Mouse (Mus musculus) embryonic facial prominence, embryonic 11.5 days (tissue): ENCODE data around the gene Zmiz2. TPM values are rescaled to one million over a fixed set of nuclear protein-coding genes. Genes with fewer than 3 reads are reported as not detected.
"Not testable (repeated sequence)": the region's sequence is repeated elsewhere in the genome, so short reads cannot be mapped to it uniquely, and the experiment has no call there.

Experiments
- ATAC-seq: fragments of 200-750 bp; cut with Nextera tagmentation; replicated peaks from 2 replicates; pipeline ENCODE4 v1.8.0; 2017; ENCODE audit warnings: low read depth; ENCODE audit not compliant: insufficient number of reproducible peaks, low FRiP score, low TSS enrichment
- DNase-seq: peaks from one replicate; pipeline ENCODE4 v3.0.0-alpha.2; 2015; ENCODE audit warnings: low spot score
- H3K27ac ChIP-seq: fragments of 300-500 bp; sonication (generic); replicated peaks from 2 replicates; pipeline ENCODE4 v1.5.1; 2014; ENCODE audit warnings: mild to moderate bottlenecking, low read depth, low read length, control low read depth
- H3K27me3 ChIP-seq: fragments of 300-500 bp; sonication (generic); 2 replicates; pipeline ENCODE4 v1.6.1; 2014; ENCODE audit warnings: mild to moderate bottlenecking, low read length, moderate library complexity, mixed read lengths; ENCODE audit not compliant: control insufficient read depth, insufficient read depth
- H3K36me3 ChIP-seq: fragments of 300-500 bp; sonication (generic); replicated peaks from 2 replicates; pipeline ENCODE4 v1.6.1; 2014; ENCODE audit warnings: low read depth, mild to moderate bottlenecking, low read length, moderate library complexity, mixed read lengths; ENCODE audit not compliant: control insufficient read depth, insufficient read depth
- H3K4me1 ChIP-seq: fragments of 300-500 bp; sonication (generic); 2 replicates; pipeline ENCODE4 v1.6.1; 2014; ENCODE audit warnings: low read length, mixed read lengths; ENCODE audit not compliant: control insufficient read depth, insufficient read depth
- H3K4me2 ChIP-seq: fragments of 300-500 bp; sonication (generic); 2 replicates; pipeline ENCODE4 v1.6.1; 2014; ENCODE audit warnings: low read depth, mild to moderate bottlenecking, control low read depth, low read length, moderate library complexity
- H3K4me3 ChIP-seq: fragments of 300-500 bp; sonication (generic); 2 replicates; pipeline ENCODE4 v1.5.1; 2014; ENCODE audit warnings: low read depth, low read length, control low read depth
- H3K9ac ChIP-seq: fragments of 300-500 bp; sonication (generic); replicated peaks from 2 replicates; pipeline ENCODE4 v1.6.1; 2014; ENCODE audit warnings: mild to moderate bottlenecking, control low read depth, low read length
- H3K9me3 ChIP-seq: fragments of 300-500 bp; sonication (generic); replicated peaks from 2 replicates; pipeline ENCODE4 v1.6.1; 2016; ENCODE audit warnings: mild to moderate bottlenecking, low read length, inconsistent platforms, mixed read lengths; ENCODE audit not compliant: control insufficient read depth
- WGBS: fragments of 180-500 bp; shearing (Covaris S2); extraction: QIAGEN DNeasy Blood & Tissue Kit; methylation state at CpG from one replicate; pipeline ENCODE4 v1.1.7; 2014; 5-methylcytosine and 5-hydroxymethylcytosine counted together
- polyA plus RNA-seq: library from polyadenylated mRNA; unstranded; fragments of >200 nt; fragmentation: Nextera tagmentation; extraction: Ambion mirVana; gene quantifications from 2 replicates; pipeline ENCODE4 v1.2.1, GENCODE M21; 2014

Zmiz2 gene
- polyA plus RNA-seq, 1 experiment from 2014 or later: 9.6 TPM

- no peak for ATAC-seq
- H3K36me3 ChIP-seq: peaks cover 34% of the 10 kb centered on the region
- H3K27ac ChIP-seq: no peak overlapping the region
- 88% methylated on average over 5 of the region's 5 CpGs for WGBS
- H3K4me2 ChIP-seq: no peak overlapping the region
- DNase-seq: no peak
- peaks cover 8% of the 10 kb centered on the region; the same call in 1 of the 2 replicates for H3K4me1 ChIP-seq
- no peaks in the 10 kb centered on the region for H3K27me3 ChIP-seq
- H3K9me3 ChIP-seq: no peaks in the 10 kb centered on the region
- no peak overlapping the region for H3K9ac ChIP-seq
- H3K4me3 ChIP-seq: no peak overlapping the region
Measured at GRCm38 (mm10) chr11:6403830-6404405, 15.0 kb downstream of the Zmiz2 start.

GRCm38 (mm10) chr11:6404699-6405566 lies 16.1 kb downstream of the Zmiz2 start:
- ATAC-seq: no peak
- H3K27me3 ChIP-seq: no peaks in the 10 kb centered on the region
- DNase-seq: no peak
- no peak overlapping the region for H3K4me3 ChIP-seq
- H3K36me3 ChIP-seq: peaks cover 30% of the 10 kb centered on the region
- no peak overlapping the region for H3K4me2 ChIP-seq
- WGBS: 88% methylated on average over 9 of the region's 9 CpGs
- peaks cover 8% of the 10 kb centered on the region; the same call in 1 of the 2 replicates for H3K4me1 ChIP-seq
- peak overlapping the region; percentile 64 for H3K27ac ChIP-seq
- H3K9ac ChIP-seq: no peak overlapping the region; the same call in 1 of the 2 replicates
- H3K9me3 ChIP-seq: no peaks in the 10 kb centered on the region

GRCm38 (mm10) chr11:6405591-6406081 lies 16.8 kb downstream of the Zmiz2 start:
- WGBS: 76% methylated on average over 4 of the region's 4 CpGs
- no peaks in the 10 kb centered on the region for H3K9me3 ChIP-seq
- no peak overlapping the region for H3K4me2 ChIP-seq
- no peak overlapping the region for H3K9ac ChIP-seq
- ATAC-seq (no peak), DNase-seq (no peak)
- no peak overlapping the region for H3K4me3 ChIP-seq
- peaks cover 27% of the 10 kb centered on the region for H3K36me3 ChIP-seq
- H3K27ac ChIP-seq: peak overlapping the region; percentile 64
- H3K27me3 ChIP-seq: no peaks in the 10 kb centered on the region
- H3K4me1 ChIP-seq: peaks cover 8% of the 10 kb centered on the region; the same call in 1 of the 2 replicates

GRCm38 (mm10) chr11:6406251-6407161 lies 17.6 kb downstream of the Zmiz2 start:
- Histone ChIP-seq H3K4me2 (peak overlapping the region; percentile 3; the same call in 1 of the 2 replicates), H3K27me3 (no peaks in the 10 kb centered on the region), H3K4me3 (no peak overlapping the region), H3K36me3 (peaks cover 24% of the 10 kb centered on the region), H3K4me1 (peaks cover 8% of the 10 kb centered on the region; the same call in 1 of the 2 replicates), H3K27ac (peak overlapping the region; percentile 64), H3K9ac (peak overlapping the region; percentile 8; the same call in 1 of the 2 replicates), H3K9me3 (no peaks in the 10 kb centered on the region)
- ATAC-seq: peak; percentile 53
- peak; percentile 81 for DNase-seq
- WGBS: 27% methylated on average over 14 of the region's 14 CpGs

- Histone ChIP-seq H3K4me3 (no peak overlapping the region), H3K36me3 (peaks cover 24% of the 10 kb centered on the region), H3K4me1 (peaks cover 8% of the 10 kb centered on the region; the same call in 1 of the 2 replicates), H3K9me3 (no peaks in the 10 kb centered on the region), H3K27me3 (no peaks in the 10 kb centered on the region), H3K27ac (peak overlapping the region; percentile 64), H3K9ac (no peak overlapping the region), H3K4me2 (no peak overlapping the region)
- WGBS: 76% methylated on average over 3 of the region's 3 CpGs
- ATAC-seq: no peak
- DNase-seq: no peak
Measured at GRCm38 (mm10) chr11:6407162-6407621, 18.3 kb downstream of the Zmiz2 start.

- H3K27ac ChIP-seq: no peak overlapping the region
- 50% methylated on average over 5 of the region's 5 CpGs for WGBS
- no peak for ATAC-seq
Measured at GRCm38 (mm10) chr11:6410050-6410602, 21.3 kb downstream of the Zmiz2 start.

GRCm38 (mm10) chr11:6410755-6411154 lies 21.9 kb downstream of the Zmiz2 start:
- ATAC-seq, H3K4me1 ChIP-seq, H3K27me3 ChIP-seq, H3K4me3 ChIP-seq, H3K36me3 ChIP-seq, H3K9ac ChIP-seq, H3K27ac ChIP-seq, DNase-seq, H3K4me2 ChIP-seq, H3K9me3 ChIP-seq: not testable (repeated sequence)
- 91% methylated on average over 5 of the region's 5 CpGs for WGBS

More at GRCm38 (mm10) chr11:6410050-6410602, 21.3 kb downstream of the Zmiz2 start:
- peaks cover 7% of the 10 kb centered on the region; the same call in 1 of the 2 replicates for H3K4me1 ChIP-seq
- H3K4me2 ChIP-seq: no peak overlapping the region
- no peak overlapping the region for H3K4me3 ChIP-seq
- no peak for DNase-seq
- no peaks in the 10 kb centered on the region for H3K9me3 ChIP-seq
- H3K36me3 ChIP-seq: peaks cover 4% of the 10 kb centered on the region
- no peaks in the 10 kb centered on the region for H3K27me3 ChIP-seq
- no peak overlapping the region for H3K9ac ChIP-seq
